Mouse (Mus musculus) lung, postnatal 0 days (tissue): Measurements from ENCODE around the gene Nfkbie. TPM values are rescaled to one million over a fixed set of nuclear protein-coding genes. Genes with fewer than 3 reads are reported as not detected.

Experiments used
- ATAC-seq: fragments of 200-750 bp; cut with Nextera tagmentation; 2 replicates; pipeline ENCODE4 v1.8.0; 2017; ENCODE audit warnings: moderate library complexity
- DNase-seq: peaks from one replicate; pipeline ENCODE4 v3.0.0-alpha.2; 2016; ENCODE audit warnings: low spot score
- H3K27ac ChIP-seq: fragments of 300-500 bp; sonication (generic); 2 replicates; pipeline ENCODE4 v1.5.1; 2014; ENCODE audit warnings: antibody characterized with exemption, mild to moderate bottlenecking, low read length, mixed read lengths
- H3K27me3 ChIP-seq: fragments of 300-500 bp; sonication (generic); replicated peaks from 2 replicates; pipeline ENCODE4 v1.6.1; 2014; ENCODE audit warnings: low read length, mixed read lengths; ENCODE audit not compliant: insufficient read depth
- H3K36me3 ChIP-seq: fragments of 300-500 bp; sonication (generic); 2 replicates; pipeline ENCODE4 v1.6.1; 2014; ENCODE audit warnings: low read length, mixed read lengths; ENCODE audit not compliant: insufficient read depth
- H3K4me1 ChIP-seq: fragments of 300-500 bp; sonication (generic); 2 replicates; pipeline ENCODE4 v1.6.1; 2014; ENCODE audit warnings: antibody characterized with exemption, low read depth, low read length, mixed read lengths; ENCODE audit not compliant: insufficient read depth
- H3K4me2 ChIP-seq: fragments of 300-500 bp; sonication (generic); replicated peaks from 2 replicates; pipeline ENCODE4 v1.6.1; 2014; ENCODE audit warnings: low read depth, mild to moderate bottlenecking, low read length, moderate library complexity, mixed read lengths
- H3K4me3 ChIP-seq: fragments of 300-500 bp; sonication (generic); 2 replicates; pipeline ENCODE4 v1.5.1; 2014; ENCODE audit warnings: low read depth, low read length
- H3K9ac ChIP-seq: fragments of 300-500 bp; sonication (generic); replicated peaks from 2 replicates; pipeline ENCODE4 v1.6.1; 2014; ENCODE audit warnings: low read depth, mild to moderate bottlenecking
- H3K9me3 ChIP-seq: fragments of 300-500 bp; sonication (generic); 2 replicates; pipeline ENCODE4 v1.6.1; 2016; ENCODE audit warnings: low read length, mixed read lengths
- CTCF ChIP-seq: IDR thresholded peaks from 2 replicates; pipeline ENCODE4 v1.5.1; 2016; ENCODE audit warnings: antibody characterized with exemption, mild to moderate bottlenecking
- EP300 ChIP-seq: IDR thresholded peaks from 2 replicates; pipeline ENCODE4 v1.6.1; 2016; ENCODE audit warnings: antibody characterized with exemption, mild to moderate bottlenecking, control low read depth
- WGBS: fragments of 180-500 bp; shearing (Covaris S2); extraction: QIAGEN DNeasy Blood & Tissue Kit; methylation state at CpG from one replicate; pipeline ENCODE4 v1.1.7; 2014; 5-methylcytosine and 5-hydroxymethylcytosine counted together
- polyA plus RNA-seq: library from polyadenylated mRNA; unstranded; fragments of >200 nt; fragmentation: Nextera tagmentation; extraction: Ambion mirVana; gene quantifications from 2 replicates; pipeline ENCODE4 v1.2.1, GENCODE M21; 2015

The Nfkbie gene
- polyA plus RNA-seq, 1 experiment from 2014 or later = 2.4 TPM

DNA sequence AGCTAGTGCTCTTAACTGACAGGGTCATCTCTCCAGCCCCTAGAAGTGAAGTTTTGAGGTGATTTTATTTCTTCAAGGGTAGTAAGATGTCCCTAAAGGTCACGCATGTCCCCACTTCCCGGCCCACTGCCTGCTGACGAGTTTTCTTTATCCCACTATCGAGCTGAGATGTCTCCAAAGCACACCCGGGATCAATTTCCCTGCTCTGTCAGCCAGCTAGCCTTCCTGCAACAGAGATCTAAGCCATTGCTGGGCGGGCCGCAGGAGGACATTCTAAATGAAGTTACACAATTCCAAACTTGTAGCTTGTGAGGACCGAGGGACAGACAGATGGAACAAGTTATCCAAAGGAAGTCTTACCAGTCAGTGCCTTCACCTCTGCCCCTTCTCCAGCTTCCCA is 44.8 kb downstream of the Nfkbie start:
- H3K9me3 ChIP-seq = no peaks in the 10 kb centered on the region

DNA sequence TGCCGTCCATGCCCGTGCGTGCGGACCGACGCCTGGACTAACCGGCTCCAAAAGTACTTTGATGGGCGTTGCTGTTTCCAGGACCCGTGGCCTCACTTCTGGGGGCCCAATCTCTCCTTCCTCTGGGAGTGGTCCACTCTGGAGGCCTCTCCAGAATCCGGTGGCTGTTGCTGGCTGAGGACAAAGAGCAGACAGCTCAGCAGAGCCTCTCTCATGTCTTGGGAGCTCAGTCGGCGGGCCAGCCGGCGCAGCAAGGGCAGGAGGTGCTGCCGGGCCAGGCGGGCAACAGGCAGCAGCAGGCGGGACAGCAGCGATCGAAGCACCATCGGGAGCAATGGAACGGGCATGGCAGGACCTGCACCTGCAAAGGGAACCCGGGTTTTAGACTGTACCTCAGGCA is 45.8 kb downstream of the Nfkbie start:
- H3K27me3 ChIP-seq = no peaks in the 10 kb centered on the region
- H3K9ac ChIP-seq = 0 out of 2 replicates have a peak overlapping the region, but pooled peaks have one; percentile 8
- TF ChIP-seq CTCF (no peak), EP300 (no peak)
- peaks cover 6% of the 10 kb centered on the region; the same call in 1 of the 2 replicates for H3K4me1 ChIP-seq
- WGBS = 28% methylated on average over 22 of the region's 22 CpGs
- no peak overlapping the region for H3K27ac ChIP-seq
- H3K36me3 ChIP-seq = no peaks in the 10 kb centered on the region
- no peak overlapping the region; the same call in 1 of the 2 replicates for H3K4me2 ChIP-seq
- no peak overlapping the region for H3K4me3 ChIP-seq
- ATAC-seq (peak; percentile 10; the same call in 1 of the 2 replicates), DNase-seq (no peak)
- no peaks in the 10 kb centered on the region for H3K9me3 ChIP-seq

More for the DNA sequence above, 44.8 kb downstream of the Nfkbie start:
- ATAC-seq (no peak), DNase-seq (no peak)
- Histone ChIP-seq H3K27ac (no peak overlapping the region), H3K4me3 (no peak overlapping the region), H3K36me3 (no peaks in the 10 kb centered on the region), H3K4me2 (no peak overlapping the region), H3K27me3 (no peaks in the 10 kb centered on the region), H3K9ac (no peak overlapping the region), H3K4me1 (peaks cover 15% of the 10 kb centered on the region)
- TF ChIP-seq EP300 = no peak
- TF ChIP-seq CTCF = no peak
- WGBS = 72% methylated on average over 8 of the region's 8 CpGs

DNA sequence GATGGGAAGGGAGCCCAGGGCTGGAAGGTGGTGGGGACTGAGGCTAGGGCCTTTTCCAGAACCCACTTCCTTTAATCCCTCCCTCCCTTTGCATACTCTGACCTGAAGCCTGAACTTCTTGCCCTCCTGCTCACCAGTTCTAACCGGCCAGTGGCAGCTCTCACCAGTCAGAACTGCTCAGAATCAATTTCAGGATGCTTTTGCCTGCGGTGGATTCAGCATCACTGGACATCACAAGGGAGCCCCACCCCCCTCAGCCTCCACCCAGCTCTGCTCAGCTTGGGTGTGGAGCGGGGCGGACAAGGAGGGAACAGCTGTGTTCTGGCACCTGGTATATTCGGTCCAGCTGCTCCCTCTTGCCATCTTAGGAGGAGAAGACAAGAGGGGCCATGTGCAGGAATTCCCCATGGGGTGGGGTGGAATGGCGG is 46.4 kb downstream of the Nfkbie start, which contains the start of gene Mymx:
TSS of gene Mymx (minus strand) at position 226 of the 428 bp plus-strand sequence.
- no peak for ATAC-seq
- H3K9ac ChIP-seq = 0 out of 2 replicates have a peak within 1 kb of the TSS, but pooled peaks have one; percentile 8
- no peaks in the 10 kb centered on the region for H3K27me3 ChIP-seq
- H3K4me1 ChIP-seq = peaks cover 4% of the 10 kb centered on the region; the same call in 1 of the 2 replicates
- no peak for DNase-seq
- H3K27ac ChIP-seq = no peak within 1 kb of the TSS
- no peak within 1 kb of the TSS; the same call in 1 of the 2 replicates for H3K4me2 ChIP-seq
- H3K4me3 ChIP-seq = no peak within 1 kb of the TSS
- H3K9me3 ChIP-seq = no peaks in the 10 kb centered on the region
- TF ChIP-seq CTCF = no peak
- TF ChIP-seq EP300 = no peak
- H3K36me3 ChIP-seq = no peaks in the 10 kb centered on the region
- WGBS = 62% methylated on average over 6 of the region's 6 CpGs

DNA sequence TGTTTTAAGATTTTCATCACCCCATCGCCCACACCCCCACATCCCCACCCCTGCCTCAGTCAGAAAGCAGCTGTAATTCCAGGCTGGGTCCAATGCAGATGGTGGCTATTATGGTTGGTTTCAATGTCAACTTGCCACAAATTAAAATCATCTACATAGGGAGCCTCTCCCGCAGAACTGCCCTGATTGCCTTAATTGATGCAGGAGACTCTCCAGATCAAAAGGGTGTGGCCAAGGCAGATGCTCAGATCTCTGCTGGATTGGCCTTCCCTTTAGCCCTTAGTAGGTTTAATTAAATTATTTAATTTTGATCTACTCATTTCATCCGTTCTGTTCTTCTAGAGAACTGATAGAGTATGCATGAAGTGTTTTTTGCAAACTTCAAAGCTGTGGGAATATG is 47.5 kb downstream of the Nfkbie start:
- no peak for DNase-seq
- TF ChIP-seq CTCF (no peak), EP300 (no peak)
- H3K9me3 ChIP-seq = no peaks in the 10 kb centered on the region
- H3K4me3 ChIP-seq = no peak overlapping the region
- WGBS = 94% methylated on average over 3 of the region's 3 CpGs
- H3K9ac ChIP-seq = no peak overlapping the region
- H3K4me2 ChIP-seq = no peak overlapping the region
- no peaks in the 10 kb centered on the region for H3K36me3 ChIP-seq
- H3K4me1 ChIP-seq = peaks cover 4% of the 10 kb centered on the region; the same call in 1 of the 2 replicates
- no peaks in the 10 kb centered on the region for H3K27me3 ChIP-seq
- ATAC-seq = no peak
- no peak overlapping the region for H3K27ac ChIP-seq

DNA sequence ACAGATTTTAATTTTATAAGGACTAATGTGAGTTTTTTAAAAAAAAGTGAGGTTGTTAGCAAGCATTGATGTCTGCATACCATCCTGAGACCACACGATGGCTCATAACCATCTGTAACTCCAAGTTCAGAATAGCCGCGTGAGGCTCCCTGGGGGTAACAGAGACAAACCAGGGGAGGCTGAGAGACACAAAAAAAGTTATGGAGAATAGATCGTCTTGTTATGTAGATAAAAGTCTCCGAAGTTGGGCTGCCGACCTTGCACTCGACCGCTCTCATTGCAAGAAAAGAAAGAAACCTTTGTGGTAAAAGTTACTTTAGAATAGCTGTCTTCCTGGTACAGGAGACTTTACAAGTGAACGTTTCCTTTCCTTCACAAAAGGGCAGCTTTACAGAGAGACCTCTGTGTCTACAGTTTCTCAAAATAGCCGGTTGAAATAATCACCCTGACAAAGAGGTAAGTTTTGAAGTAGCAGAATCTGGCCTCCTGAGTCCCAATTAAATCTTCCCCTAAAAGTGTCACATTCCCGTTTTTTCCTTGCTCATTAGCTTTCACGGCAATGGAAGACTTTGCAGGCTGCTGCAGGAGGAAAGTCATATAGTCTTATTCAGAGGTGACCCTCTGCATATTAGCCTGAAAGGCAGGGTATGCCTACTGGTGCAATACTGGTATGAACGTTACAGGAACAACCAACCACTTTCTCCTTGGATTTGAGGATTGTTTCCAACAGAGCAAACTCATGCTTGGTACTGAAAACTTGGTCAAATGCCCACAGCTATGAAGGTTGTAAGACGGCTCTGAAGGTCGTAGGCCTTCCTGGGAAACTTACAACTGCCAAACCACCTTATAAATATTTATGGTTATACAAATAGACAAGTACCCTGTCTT is 51.7 kb downstream of the Nfkbie start:
- no peaks in the 10 kb centered on the region for H3K36me3 ChIP-seq
- WGBS = 64% methylated on average over 15 of the region's 15 CpGs
- no peak overlapping the region for H3K4me2 ChIP-seq
- H3K4me3 ChIP-seq = no peak overlapping the region
- no peaks in the 10 kb centered on the region for H3K9me3 ChIP-seq
- H3K9ac ChIP-seq = no peak overlapping the region
- H3K27me3 ChIP-seq = no peaks in the 10 kb centered on the region
- DNase-seq (no peak), ATAC-seq (no peak)
- no peak for TF ChIP-seq CTCF
- TF ChIP-seq EP300 = no peak
- H3K27ac ChIP-seq = no peak overlapping the region
- H3K4me1 ChIP-seq = no peaks in the 10 kb centered on the region

- no peak overlapping the region for H3K4me3 ChIP-seq
- no peaks in the 10 kb centered on the region for H3K36me3 ChIP-seq
- H3K9me3 ChIP-seq = no peaks in the 10 kb centered on the region
- TF ChIP-seq CTCF = no peak
- TF ChIP-seq EP300 = peak; percentile 50
- H3K27me3 ChIP-seq = no peaks in the 10 kb centered on the region
- 81% methylated on average over 4 of the region's 4 CpGs for WGBS
- no peaks in the 10 kb centered on the region for H3K4me1 ChIP-seq
- H3K27ac ChIP-seq = no peak overlapping the region
- H3K4me2 ChIP-seq = no peak overlapping the region
- DNase-seq = peak; percentile 76
- H3K9ac ChIP-seq = no peak overlapping the region
- ATAC-seq = peak; percentile 30
These were observed 52.9 kb downstream of the Nfkbie start for GRCm38 (mm10) chr17:45608396-45608795.
